Mouse (Mus musculus): ENCODE results near the gene Spem2. TPM values are rescaled to one million over a fixed set of nuclear protein-coding genes. Genes with fewer than 3 reads are reported as not detected.

Gene Spem2
- total and polyA plus RNA-seq, 3 experiments = 0.20 TPM; not detected in 2

DNA sequence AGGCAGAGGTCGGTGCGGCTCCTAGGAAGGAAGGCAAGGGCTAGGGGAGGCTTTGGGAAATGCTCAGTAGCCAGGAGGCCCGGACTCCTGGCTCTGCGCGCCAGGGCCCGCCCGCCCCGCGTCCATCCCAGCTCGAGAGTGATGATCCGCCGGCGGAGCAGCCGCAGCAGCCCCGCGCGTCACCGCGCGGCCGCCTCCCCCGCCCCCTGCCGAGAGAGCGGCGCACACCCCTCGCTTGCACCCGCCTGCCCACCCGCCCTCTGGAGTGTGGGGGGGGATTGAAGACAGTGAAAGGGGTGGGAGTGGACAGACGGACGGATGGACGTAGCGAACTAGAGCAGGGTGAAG is 19.3 kb upstream of the Spem2 start, which contains the start of gene Nlgn2:
Nlgn2 (minus strand) TSS at position 181 of the 348 bp plus-strand sequence.
- Histone ChIP-seq H3K36me3 (ENCODE audit: control insufficient read depth, insufficient read depth, low read length) (peaks cover 2% of the 10 kb centered on the region; the same call in 1 of the 2 replicates), H3K4me1 (ENCODE audit: control insufficient read depth, insufficient read depth, low read length) (peaks cover 2% of the 10 kb centered on the region), H3K27me3 (ENCODE audit: control insufficient read depth, insufficient read depth, low read length) (no peaks in the 10 kb centered on the region; the same call in 1 of the 2 replicates), H3K4me3 (peak within 1 kb of the TSS; percentile 58), H3K79me2 (replicated peaks; ENCODE audit: control insufficient read depth, insufficient read depth, low read length) (no peaks in the 10 kb centered on the region), H3K27ac (peak within 1 kb of the TSS; percentile 94), H3K9ac (ENCODE audit: low read depth, low read length) (peak within 1 kb of the TSS; percentile 80)
- intact Hi-C loops (cut with DNase I) = loop anchor here (2.0 kb wide), 2 partner anchors 35 to 41 kb away; partner anchors contain the start of gene Tmem95
- under 1% methylated on average over 23 of the region's 32 CpGs for WGBS
- TF ChIP-seq POLR2A (IDR thresholded peaks at IDR 0.05; ENCODE audit: insufficient read depth, low read depth, low read length) = no peak
- TF ChIP-seq EP300 (IDR thresholded peaks at IDR 0.05; ENCODE audit: insufficient read depth, low read depth, low read length) = no peak
- peak; percentile 43 for TF ChIP-seq CTCF (IDR thresholded peaks at IDR 0.05)
- no peak for DNase-seq

DNA sequence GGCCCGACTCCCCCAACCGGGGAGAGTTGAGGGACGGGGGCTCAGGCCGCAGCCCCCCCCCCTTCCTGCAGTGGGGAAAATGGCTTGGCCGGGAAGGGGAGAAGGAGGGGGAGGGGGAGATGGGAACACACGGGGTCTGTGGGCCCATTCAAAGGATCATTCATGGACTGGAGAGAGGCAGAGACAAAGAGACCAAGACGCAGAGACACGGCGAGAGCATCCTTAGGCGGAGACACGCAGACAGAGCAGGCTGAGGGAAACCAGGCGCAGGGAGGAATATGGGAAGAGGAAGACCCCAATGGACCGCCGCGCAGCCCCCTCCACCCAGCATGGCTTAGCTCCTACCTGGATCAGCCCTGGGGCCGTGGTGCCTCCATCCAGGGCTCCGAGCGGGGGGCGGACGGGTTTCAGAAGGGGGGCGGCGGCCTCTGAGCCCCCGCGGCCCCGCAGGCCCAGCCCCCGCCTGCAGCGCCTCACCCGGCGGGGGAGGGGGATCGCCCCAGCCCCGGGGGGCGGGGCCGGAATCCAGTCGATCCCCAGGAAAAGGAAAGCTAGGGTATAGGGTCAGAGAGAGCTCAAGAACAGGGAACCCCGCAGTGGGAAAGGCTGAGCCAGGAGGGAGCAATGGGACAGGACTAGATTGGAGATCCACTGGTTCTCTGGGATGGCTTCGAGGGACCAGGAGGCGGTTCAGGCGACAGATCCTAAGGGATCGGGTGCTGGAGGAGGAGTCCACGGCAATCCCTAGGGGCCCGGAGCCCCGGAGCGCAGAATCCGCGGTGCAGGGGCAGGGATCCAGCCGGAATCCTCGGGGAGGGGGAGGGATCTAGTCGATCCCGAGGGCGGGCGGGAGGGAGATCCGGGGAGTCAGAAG is 18.7 kb upstream of the Spem2 start:
- 5% methylated on average over 50 of the region's 52 CpGs for WGBS
- H3K27ac ChIP-seq = peak overlapping the region; percentile 94

DNA sequence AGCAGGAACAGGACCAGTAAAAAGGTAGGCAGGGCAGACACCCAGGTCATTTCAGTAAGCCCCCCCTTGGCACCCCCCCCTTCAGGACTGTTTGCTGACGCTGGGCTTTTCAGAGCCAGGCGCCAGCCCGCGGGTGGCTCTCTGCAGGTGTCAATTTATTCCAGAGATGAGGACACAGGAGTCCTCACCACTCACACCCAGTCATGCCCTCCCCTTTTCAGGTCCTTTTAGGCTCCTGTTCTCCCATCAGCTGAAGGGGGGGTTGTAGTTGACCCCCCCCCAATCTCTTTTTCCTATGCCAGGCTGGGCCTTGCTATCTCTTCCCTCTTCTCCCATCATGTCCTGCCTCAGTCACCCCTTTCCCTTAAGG is 17.7 kb upstream of the Spem2 start:
- Histone ChIP-seq H3K27ac (no peak overlapping the region), H3K27me3 (ENCODE audit: control insufficient read depth, insufficient read depth, low read length) (no peaks in the 10 kb centered on the region; the same call in 1 of the 2 replicates), H3K36me3 (ENCODE audit: control insufficient read depth, insufficient read depth, low read length) (peaks cover 2% of the 10 kb centered on the region; the same call in 1 of the 2 replicates), H3K4me1 (ENCODE audit: control insufficient read depth, insufficient read depth, low read length) (peaks cover 2% of the 10 kb centered on the region), H3K9ac (ENCODE audit: low read depth, low read length) (no peak overlapping the region), H3K79me2 (replicated peaks; ENCODE audit: control insufficient read depth, insufficient read depth, low read length) (no peaks in the 10 kb centered on the region), H3K4me3 (no peak overlapping the region)
- no peak for TF ChIP-seq EP300 (IDR thresholded peaks at IDR 0.05; ENCODE audit: insufficient read depth, low read depth, low read length)
- no peak for TF ChIP-seq CTCF (IDR thresholded peaks at IDR 0.05)
- TF ChIP-seq POLR2A (IDR thresholded peaks at IDR 0.05; ENCODE audit: insufficient read depth, low read depth, low read length) = no peak
- 39% methylated on average over 4 of the region's 4 CpGs for WGBS
- intact Hi-C loops (cut with DNase I) = loop anchor here (2.0 kb wide), 2 partner anchors 33 to 43 kb away; partner anchors contain the start of gene Tmem95
- DNase-seq = no peak

More for the DNA sequence above, 18.7 kb upstream of the Spem2 start:
- intact Hi-C loops (cut with DNase I) = loop anchor here (2.0 kb wide), 2 partner anchors 34 to 42 kb away; partner anchors contain the start of gene Tmem95
- H3K36me3 ChIP-seq (ENCODE audit: control insufficient read depth, insufficient read depth, low read length) = peaks cover 2% of the 10 kb centered on the region; the same call in 1 of the 2 replicates
- H3K4me3 ChIP-seq = peak overlapping the region; percentile 58
- peaks cover 2% of the 10 kb centered on the region for H3K4me1 ChIP-seq (ENCODE audit: control insufficient read depth, insufficient read depth, low read length)
- H3K9ac ChIP-seq (ENCODE audit: low read depth, low read length) = peak overlapping the region; percentile 48
- H3K27me3 ChIP-seq (ENCODE audit: control insufficient read depth, insufficient read depth, low read length) = no peaks in the 10 kb centered on the region; the same call in 1 of the 2 replicates
- TF ChIP-seq POLR2A (IDR thresholded peaks at IDR 0.05; ENCODE audit: insufficient read depth, low read depth, low read length) (no peak), EP300 (IDR thresholded peaks at IDR 0.05; ENCODE audit: insufficient read depth, low read depth, low read length) (no peak), CTCF (IDR thresholded peaks at IDR 0.05) (no peak)
- peak; percentile 59 to 67 for DNase-seq
- H3K79me2 ChIP-seq (replicated peaks; ENCODE audit: control insufficient read depth, insufficient read depth, low read length) = no peaks in the 10 kb centered on the region

DNA sequence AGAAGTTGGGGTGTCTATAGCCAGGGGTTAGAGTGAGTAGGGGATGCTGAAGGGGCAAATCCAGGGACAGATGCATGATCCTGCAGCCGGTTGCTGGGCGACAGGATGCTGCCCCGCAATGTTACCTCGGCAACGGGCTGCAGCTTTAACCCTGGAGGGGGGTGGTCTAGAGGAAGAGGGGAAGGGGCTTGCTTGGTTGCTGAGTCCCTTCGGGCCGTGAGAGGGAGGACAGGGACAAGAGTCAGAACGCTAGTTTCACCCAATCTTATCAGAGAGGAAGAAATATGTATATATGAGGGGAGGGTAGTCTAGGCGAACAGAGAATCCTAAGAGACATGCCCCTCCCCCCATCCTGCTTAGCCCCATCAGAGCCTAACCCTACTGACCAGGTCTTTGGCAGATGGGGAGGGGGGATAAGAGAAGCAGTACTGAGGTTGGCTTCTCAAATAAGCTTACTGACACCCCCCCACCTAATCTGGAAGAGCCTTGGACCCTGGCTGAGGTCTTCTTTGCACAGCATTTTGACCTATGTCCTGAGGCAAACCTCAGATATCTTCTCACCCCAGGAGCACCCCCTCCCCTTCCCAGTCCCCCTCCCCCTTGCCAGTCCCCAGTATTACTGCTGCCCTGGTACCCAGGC is 17.2 kb upstream of the Spem2 start:
- H3K79me2 ChIP-seq (replicated peaks; ENCODE audit: control insufficient read depth, insufficient read depth, low read length) = no peaks in the 10 kb centered on the region
- H3K36me3 ChIP-seq (ENCODE audit: control insufficient read depth, insufficient read depth, low read length) = peaks cover 2% of the 10 kb centered on the region; the same call in 1 of the 2 replicates
- H3K4me1 ChIP-seq (ENCODE audit: control insufficient read depth, insufficient read depth, low read length) = peaks cover 2% of the 10 kb centered on the region
- H3K27me3 ChIP-seq (ENCODE audit: control insufficient read depth, insufficient read depth, low read length) = no peaks in the 10 kb centered on the region; the same call in 1 of the 2 replicates
- intact Hi-C loops (cut with DNase I) = no loop called here
- H3K27ac ChIP-seq = no peak overlapping the region
- DNase-seq = no peak
- TF ChIP-seq CTCF (IDR thresholded peaks at IDR 0.05) (no peak), EP300 (IDR thresholded peaks at IDR 0.05; ENCODE audit: insufficient read depth, low read depth, low read length) (no peak), POLR2A (IDR thresholded peaks at IDR 0.05; ENCODE audit: insufficient read depth, low read depth, low read length) (no peak)
- 57% methylated on average over 9 of the region's 9 CpGs for WGBS
- no peak overlapping the region for H3K4me3 ChIP-seq
- H3K9ac ChIP-seq (ENCODE audit: low read depth, low read length) = no peak overlapping the region

DNA sequence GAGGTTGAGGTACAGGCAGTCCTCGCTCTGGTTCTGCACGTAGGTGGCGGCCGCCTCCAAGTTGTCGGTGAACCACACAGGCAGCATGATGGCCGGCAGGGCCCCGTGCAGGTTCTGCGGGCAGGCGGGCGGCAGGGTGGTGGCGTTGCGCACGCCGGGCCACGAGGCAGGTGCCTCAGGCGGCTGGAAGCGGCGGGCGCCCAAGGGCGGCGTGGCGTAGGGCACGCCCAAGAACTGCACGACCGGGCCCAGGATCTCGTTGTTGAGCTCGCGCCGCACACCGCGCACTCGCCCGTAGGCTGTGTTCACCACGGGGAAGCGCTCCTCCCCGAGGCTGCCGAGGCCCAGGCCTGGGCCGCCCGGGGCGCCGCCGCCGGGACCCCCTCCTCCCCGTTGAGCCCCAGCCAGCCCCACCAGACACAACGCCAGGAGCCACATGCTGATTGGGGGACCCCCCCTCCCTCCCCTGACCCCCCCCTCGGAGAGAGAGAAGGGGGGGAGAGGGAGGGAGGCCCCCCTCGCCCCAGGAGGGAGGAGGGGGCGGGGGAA is 15.8 kb upstream of the Spem2 start:
- H3K27ac ChIP-seq = no peak overlapping the region
- peak in 1 of 2 experiments; percentile 30 for DNase-seq
- H3K9ac ChIP-seq (ENCODE audit: low read depth, low read length) = peak overlapping the region; percentile 36
- intact Hi-C loops (cut with DNase I) = no loop called here
- no peak for TF ChIP-seq CTCF (IDR thresholded peaks at IDR 0.05)
- no peak overlapping the region; the same call in 1 of the 2 replicates for H3K4me3 ChIP-seq
- H3K36me3 ChIP-seq (ENCODE audit: control insufficient read depth, insufficient read depth, low read length) = peaks cover 1% of the 10 kb centered on the region; the same call in 1 of the 2 replicates
- H3K4me1 ChIP-seq (ENCODE audit: control insufficient read depth, insufficient read depth, low read length) = peaks cover 2% of the 10 kb centered on the region
- WGBS = 36% methylated on average over 42 of the region's 48 CpGs
- H3K27me3 ChIP-seq (ENCODE audit: control insufficient read depth, insufficient read depth, low read length) = no peaks in the 10 kb centered on the region; the same call in 1 of the 2 replicates
- H3K79me2 ChIP-seq (replicated peaks; ENCODE audit: control insufficient read depth, insufficient read depth, low read length) = no peaks in the 10 kb centered on the region
